Mouse (Mus musculus) neural tube, embryonic 14.5 days (tissue): ENCODE results near the gene Ddc. TPM values are rescaled to one million over a fixed set of nuclear protein-coding genes. Genes with fewer than 3 reads are reported as not detected.

Experiments
- ATAC-seq: fragments of 200-750 bp; cut with Nextera tagmentation; 2 replicates; pipeline ENCODE4 v1.8.0; 2017; ENCODE audit warnings: low read depth, mild to moderate bottlenecking, moderate TSS enrichment, moderate library complexity
- H3K27ac ChIP-seq: fragments of 300-500 bp; sonication (generic); 2 replicates; pipeline ENCODE4 v1.5.1; 2014; ENCODE audit warnings: low read depth, mild to moderate bottlenecking, control low read depth, low read length, moderate library complexity, mixed read lengths
- H3K27me3 ChIP-seq: fragments of 300-500 bp; sonication (generic); 2 replicates; pipeline ENCODE4 v1.6.1; 2014; ENCODE audit warnings: low read length; ENCODE audit not compliant: control insufficient read depth, insufficient read depth
- H3K36me3 ChIP-seq: fragments of 300-500 bp; sonication (generic); 2 replicates; pipeline ENCODE4 v1.6.1; 2014; ENCODE audit warnings: low read length, mixed read lengths; ENCODE audit not compliant: control insufficient read depth, insufficient read depth
- H3K4me1 ChIP-seq: fragments of 300-500 bp; sonication (generic); 2 replicates; pipeline ENCODE4 v1.6.1; 2014; ENCODE audit warnings: low read length; ENCODE audit not compliant: control insufficient read depth, insufficient read depth
- H3K4me2 ChIP-seq: fragments of 300-500 bp; sonication (generic); 2 replicates; pipeline ENCODE4 v1.6.1; 2014; ENCODE audit warnings: mild to moderate bottlenecking, low read depth, low read length, control low read depth
- H3K4me3 ChIP-seq: fragments of 300-500 bp; sonication (generic); 2 replicates; pipeline ENCODE4 v1.5.1; 2014; ENCODE audit warnings: low read depth, low read length, control low read depth, mixed read lengths
- H3K9ac ChIP-seq: fragments of 300-500 bp; sonication (generic); replicated peaks from 2 replicates; pipeline ENCODE4 v1.6.1; 2014; ENCODE audit warnings: low read depth, mild to moderate bottlenecking, control low read depth, low read length, mixed read lengths
- H3K9me3 ChIP-seq: fragments of 300-500 bp; sonication (generic); 2 replicates; pipeline ENCODE4 v1.6.1; 2016; ENCODE audit warnings: low read length; ENCODE audit not compliant: control insufficient read depth
- WGBS: fragments of 180-500 bp; shearing (Covaris S2); extraction: QIAGEN DNeasy Blood & Tissue Kit; methylation state at CpG from one replicate; pipeline ENCODE4 v1.1.7; 2014; 5-methylcytosine and 5-hydroxymethylcytosine counted together
- polyA plus RNA-seq: library from polyadenylated mRNA; unstranded; fragments of >200 nt; fragmentation: Nextera tagmentation; extraction: Ambion mirVana; gene quantifications from 2 replicates; pipeline ENCODE4 v1.2.1, GENCODE M21; 2014

The Ddc gene
- polyA plus RNA-seq, 1 experiment from 2014 or later = 2.7 TPM

GRCm38 (mm10) chr11:11768057-11768456 is 129.9 kb downstream of the Ddc start:
- H3K27ac ChIP-seq = no peak overlapping the region
- no peak for ATAC-seq
- no peak overlapping the region for H3K4me2 ChIP-seq
- H3K4me3 ChIP-seq = no peak overlapping the region
- no peaks in the 10 kb centered on the region for H3K9me3 ChIP-seq
- H3K36me3 ChIP-seq = no peaks in the 10 kb centered on the region
- WGBS = 93% methylated on average over 2 of the region's 2 CpGs
- no peaks in the 10 kb centered on the region for H3K4me1 ChIP-seq
- no peaks in the 10 kb centered on the region for H3K27me3 ChIP-seq
- no peak overlapping the region for H3K9ac ChIP-seq

GRCm38 (mm10) chr11:11766736-11767135 is 131.2 kb downstream of the Ddc start:
- H3K9me3 ChIP-seq = no peaks in the 10 kb centered on the region
- no peak for ATAC-seq
- no peaks in the 10 kb centered on the region for H3K4me1 ChIP-seq
- no peaks in the 10 kb centered on the region for H3K27me3 ChIP-seq
- no peak overlapping the region for H3K4me2 ChIP-seq
- no peak overlapping the region for H3K4me3 ChIP-seq
- H3K36me3 ChIP-seq = no peaks in the 10 kb centered on the region
- H3K27ac ChIP-seq = no peak overlapping the region
- H3K9ac ChIP-seq = no peak overlapping the region

GRCm38 (mm10) chr11:11766105-11766504 is 131.8 kb downstream of the Ddc start:
- H3K4me1 ChIP-seq = no peaks in the 10 kb centered on the region
- no peak overlapping the region for H3K9ac ChIP-seq
- no peak overlapping the region for H3K27ac ChIP-seq
- no peaks in the 10 kb centered on the region for H3K36me3 ChIP-seq
- H3K4me2 ChIP-seq = no peak overlapping the region
- H3K4me3 ChIP-seq = no peak overlapping the region
- 94% methylated on average over 1 of the region's 1 CpGs for WGBS
- no peaks in the 10 kb centered on the region for H3K9me3 ChIP-seq
- no peaks in the 10 kb centered on the region for H3K27me3 ChIP-seq
- no peak for ATAC-seq

GRCm38 (mm10) chr11:11765414-11765813 is 132.5 kb downstream of the Ddc start:
- Histone ChIP-seq H3K9me3 (no peaks in the 10 kb centered on the region), H3K27me3 (no peaks in the 10 kb centered on the region), H3K4me1 (no peaks in the 10 kb centered on the region), H3K36me3 (no peaks in the 10 kb centered on the region), H3K27ac (no peak overlapping the region), H3K9ac (no peak overlapping the region), H3K4me3 (no peak overlapping the region), H3K4me2 (no peak overlapping the region)
- ATAC-seq = no peak
- 81% methylated on average over 1 of the region's 1 CpGs for WGBS

Other genes starting within 250 kb of the Ddc start
- gene Ikzf1, start 213.1 kb downstream of the Ddc start, polyA plus RNA-seq = 0.35 and 0.90 TPM in 2 replicates
- 8.0 and 9.5 TPM in 2 replicates for gene Fignl1, start 89.2 kb downstream of the Ddc start, polyA plus RNA-seq
- gene Grb10, start 140.5 kb upstream of the Ddc start, polyA plus RNA-seq = 39.4 and 41.2 TPM in 2 replicates